Mouse (Mus musculus) hindbrain, embryonic 16.5 days (tissue): Measurements from ENCODE around the gene Eif3j1. TPM values are rescaled to one million over a fixed set of nuclear protein-coding genes. Genes with fewer than 3 reads are reported as not detected.
"Not testable (repeated sequence)": the region's sequence is repeated elsewhere in the genome, so short reads cannot be mapped to it uniquely, and the experiment has no call there.

Experiments
- ATAC-seq: fragments of 200-750 bp; cut with Nextera tagmentation; 2 replicates; pipeline ENCODE4 v1.8.0; 2017; ENCODE audit warnings: moderate TSS enrichment, moderate library complexity
- H3K27ac ChIP-seq: fragments of 300-500 bp; sonication (generic); 2 replicates; pipeline ENCODE4 v1.5.1; 2014; ENCODE audit warnings: low read depth, mild to moderate bottlenecking, control low read depth, low read length, moderate library complexity
- H3K27me3 ChIP-seq: fragments of 300-500 bp; sonication (generic); replicated peaks from 2 replicates; pipeline ENCODE4 v1.6.1; 2014; ENCODE audit warnings: low read length; ENCODE audit not compliant: control insufficient read depth, insufficient read depth
- H3K36me3 ChIP-seq: fragments of 300-500 bp; sonication (generic); 2 replicates; pipeline ENCODE4 v1.6.1; 2014; ENCODE audit warnings: mild to moderate bottlenecking, low read length, moderate library complexity, mixed read lengths; ENCODE audit not compliant: control insufficient read depth, insufficient read depth
- H3K4me1 ChIP-seq: fragments of 300-500 bp; sonication (generic); 2 replicates; pipeline ENCODE4 v1.6.1; 2014; ENCODE audit warnings: low read depth, low read length; ENCODE audit not compliant: control insufficient read depth, insufficient read depth
- H3K4me2 ChIP-seq: fragments of 300-500 bp; sonication (generic); 2 replicates; pipeline ENCODE4 v1.6.1; 2014; ENCODE audit warnings: mild to moderate bottlenecking, low read length, control low read depth, moderate library complexity
- H3K4me3 ChIP-seq: fragments of 300-500 bp; sonication (generic); 2 replicates; pipeline ENCODE4 v1.5.1; 2014; ENCODE audit warnings: mild to moderate bottlenecking, low read length, control low read depth, moderate library complexity
- H3K9ac ChIP-seq: fragments of 300-500 bp; sonication (generic); 2 replicates; pipeline ENCODE4 v1.6.1; 2014; ENCODE audit warnings: low read depth, mild to moderate bottlenecking, control low read depth, low read length, moderate library complexity
- H3K9me3 ChIP-seq: fragments of 300-500 bp; sonication (generic); 2 replicates; pipeline ENCODE4 v1.6.1; 2014; ENCODE audit warnings: mild to moderate bottlenecking, low read length, moderate library complexity; ENCODE audit not compliant: control insufficient read depth
- WGBS: fragments of 180-500 bp; shearing (Covaris S2); extraction: QIAGEN DNeasy Blood & Tissue Kit; methylation state at CpG from one replicate; pipeline ENCODE4 v1.1.7; 2014; 5-methylcytosine and 5-hydroxymethylcytosine counted together
- microRNA-seq: library from miRNA; unstranded; fragments of <30 nt; microRNA quantifications from one replicate; pipeline ENCODE4, GENCODE M21; 2017
- polyA plus RNA-seq: library from polyadenylated mRNA; unstranded; fragments of >200 nt; fragmentation: Nextera tagmentation; extraction: Ambion mirVana; gene quantifications from 2 replicates; pipeline ENCODE4 v1.2.1, GENCODE M21; 2015

Eif3j1 gene
- polyA plus RNA-seq, 1 experiment from 2014 or later: 9.6 TPM

GRCm38 (mm10) chr2:122086446-122086845 is 58.1 kb downstream of the Eif3j1 start:
- Histone ChIP-seq H3K9ac (no peak overlapping the region), H3K36me3 (peaks cover 18% of the 10 kb centered on the region), H3K9me3 (no peaks in the 10 kb centered on the region), H3K27me3 (no peaks in the 10 kb centered on the region), H3K27ac (no peak overlapping the region), H3K4me3 (no peak overlapping the region), H3K4me2 (no peak overlapping the region), H3K4me1 (no peaks in the 10 kb centered on the region)
- 51% methylated on average over 4 of the region's 4 CpGs for WGBS
- no peak for ATAC-seq

- Histone ChIP-seq H3K9ac (no peak overlapping the region), H3K4me1 (no peaks in the 10 kb centered on the region), H3K4me2 (no peak overlapping the region), H3K9me3 (no peaks in the 10 kb centered on the region), H3K27ac (no peak overlapping the region), H3K36me3 (peaks cover 30% of the 10 kb centered on the region), H3K4me3 (no peak overlapping the region), H3K27me3 (no peaks in the 10 kb centered on the region)
- 96% methylated on average over 4 of the region's 4 CpGs for WGBS
- no peak for ATAC-seq
These were observed 65.5 kb downstream of the Eif3j1 start for GRCm38 (mm10) chr2:122093844-122094243.

- WGBS: 80% methylated on average over 5 of the region's 5 CpGs
- not testable (repeated sequence) for H3K27ac ChIP-seq, H3K9ac ChIP-seq, H3K27me3 ChIP-seq, ATAC-seq, H3K4me1 ChIP-seq, H3K9me3 ChIP-seq, H3K4me2 ChIP-seq, H3K4me3 ChIP-seq
- peaks cover 31% of the 10 kb centered on the region for H3K36me3 ChIP-seq
These were observed 69.3 kb downstream of the Eif3j1 start for GRCm38 (mm10) chr2:122097686-122098085.

- H3K27me3 ChIP-seq: no peaks in the 10 kb centered on the region
- H3K27ac ChIP-seq: no peak overlapping the region
- ATAC-seq: no peak
- no peak overlapping the region for H3K4me3 ChIP-seq
- no peak overlapping the region for H3K4me2 ChIP-seq
- no peaks in the 10 kb centered on the region for H3K9me3 ChIP-seq
- H3K36me3 ChIP-seq: peaks cover 12% of the 10 kb centered on the region
- H3K4me1 ChIP-seq: no peaks in the 10 kb centered on the region
- no peak overlapping the region for H3K9ac ChIP-seq
These were observed 73.7 kb downstream of the Eif3j1 start for GRCm38 (mm10) chr2:122102070-122102469.

Small RNA genes lying within 50 kb of the gene (microRNA-seq; reads per million reads assigned to microRNA genes)
- gene Gm47314: not detected

Other genes starting within 250 kb of the Eif3j1 start
- 23.8 and 25.6 TPM in 2 replicates for gene Frmd5, start 221.5 kb upstream of the Eif3j1 start, polyA plus RNA-seq
- gene Casc4, start 161.6 kb upstream of the Eif3j1 start, polyA plus RNA-seq: 32.2 and 32.4 TPM in 2 replicates
- gene Ctdspl2, start 72.5 kb upstream of the Eif3j1 start, polyA plus RNA-seq: 29.0 and 30.1 TPM in 2 replicates
- 0.42 and 0.48 TPM in 2 replicates for gene Mageb3, start 72.5 kb upstream of the Eif3j1 start, polyA plus RNA-seq
- gene Spg11, start 89.8 kb downstream of the Eif3j1 start, polyA plus RNA-seq: 5.8 and 6.6 TPM in 2 replicates
- 107 and 120 TPM in 2 replicates for gene B2m, start 119.1 kb downstream of the Eif3j1 start, polyA plus RNA-seq
- gene Trim69, start 132.2 kb downstream of the Eif3j1 start, polyA plus RNA-seq: 0.09 TPM in 1 of 2 replicates, not detected in the other
- 0.06 and 0.08 TPM in 2 replicates for gene Patl2, start 157.6 kb downstream of the Eif3j1 start, polyA plus RNA-seq
- not detected in 2 replicates for gene Terb2, start 157.7 kb downstream of the Eif3j1 start, polyA plus RNA-seq
- gene Sord, start 206.2 kb downstream of the Eif3j1 start, polyA plus RNA-seq: 26.0 and 29.7 TPM in 2 replicates